ENCODE assay signal across 8 mouse cellular contexts in the genomic region with DNA sequence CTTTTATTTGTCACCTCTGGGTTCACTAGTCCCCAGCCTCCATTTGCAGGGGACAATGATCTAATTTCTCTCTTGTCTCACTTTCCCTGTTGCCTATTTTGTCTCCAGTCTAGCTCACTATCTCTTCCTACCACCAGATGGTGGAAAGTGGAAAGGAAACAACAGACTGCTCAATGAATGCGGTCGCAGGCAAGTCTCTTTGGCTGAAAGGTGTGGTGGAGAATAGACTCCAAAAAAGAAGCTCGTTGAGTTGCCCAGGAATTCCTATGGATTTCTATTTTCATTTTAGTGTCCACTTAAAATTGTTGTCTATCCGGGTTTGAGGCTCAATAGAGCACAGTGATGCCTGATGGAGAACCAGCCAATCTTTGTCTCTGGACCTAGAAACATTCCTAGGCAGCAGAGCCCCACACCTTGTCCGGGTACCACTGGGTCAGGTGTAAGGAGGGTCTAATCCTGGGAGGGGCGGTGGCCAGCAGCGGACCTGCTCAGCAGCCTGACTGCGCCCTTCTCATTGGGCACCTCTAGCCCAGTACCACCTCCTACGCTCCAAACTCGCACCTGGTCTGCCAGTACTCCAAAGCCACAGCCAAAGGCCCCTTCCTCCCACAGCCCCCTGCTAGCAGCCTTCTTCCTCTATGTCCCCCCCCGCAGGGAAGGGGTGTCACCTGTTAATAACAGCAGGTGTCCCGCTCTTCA. TPM values are rescaled to one million over a fixed set of nuclear protein-coding genes. Genes with fewer than 3 reads are reported as not detected.
DNase-seq lines count a peak whose midpoint lies in the region; ATAC-seq and TF ChIP-seq lines count a peak whose summit lies in the region.

No protein-coding gene starts in this region.

- no peak for DNase-seq in gastrocnemius, adult 2 months
- no peak for DNase-seq in gastrocnemius, postnatal 36 days
- peak; percentile 62 for DNase-seq in MN1 (ENCODE audit: low spot score)
- peak; percentile 2 for DNase-seq in embryo, embryonic 9.5 days (ENCODE audit: extremely low spot score)
- DNase-seq in left cerebral cortex, postnatal 14 days (ENCODE audit: low spot score in 2 of 2), result peak; percentile 39 to 45
- no peak for DNase-seq in midbrain, embryonic 11.5 days (ENCODE audit: low spot score, missing footprints)
- peak; percentile 24 for DNase-seq in thymus, postnatal 14 days

- ATAC-seq in hindbrain, embryonic 13.5 days (ENCODE audit: low FRiP score), result peak; percentile 73
- peak; percentile 65 for ATAC-seq in midbrain, embryonic 11.5 days (ENCODE audit: low FRiP score)

- H3K9ac ChIP-seq in hindbrain, embryonic 13.5 days, result peak overlapping the region; percentile 80
- no peak overlapping the region for H3K9ac ChIP-seq in midbrain, embryonic 11.5 days (ENCODE audit: low read length)

- intact Hi-C loops in gastrocnemius, adult 2 months (cut with DNase I), result loop anchor here (2.0 to 10.0 kb wide), 3 partner anchors 94 to 336 kb away; no protein-coding TSS in a partner anchor
- intact Hi-C loops in gastrocnemius, postnatal 36 days (cut with DNase I), result loop anchor here (5.0 to 10.0 kb wide), 2 partner anchors 128 to 336 kb away; no protein-coding TSS in a partner anchor
- intact Hi-C loops in left cerebral cortex, postnatal 14 days (cut with DNase I), result loop anchor here (2.0 to 10.0 kb wide), 5 partner anchors 128 to 488 kb away; no protein-coding TSS in a partner anchor

- H3K27me3 ChIP-seq in hindbrain, embryonic 13.5 days, result no peaks in the 10 kb centered on the region
- peaks cover 3% of the 10 kb centered on the region; the same call in 1 of the 2 replicates for H3K27me3 ChIP-seq in midbrain, embryonic 11.5 days (ENCODE audit: control insufficient read depth, insufficient read depth, low read length)

- peak overlapping the region; percentile 57 for H3K4me2 ChIP-seq in hindbrain, embryonic 13.5 days
- H3K4me2 ChIP-seq in midbrain, embryonic 11.5 days, result peak overlapping the region; percentile 56

- H3K36me3 ChIP-seq in hindbrain, embryonic 13.5 days, result no peaks in the 10 kb centered on the region
- no peaks in the 10 kb centered on the region for H3K36me3 ChIP-seq in midbrain, embryonic 11.5 days (ENCODE audit: control insufficient read depth, insufficient read depth, low read length)

- H3K4me1 ChIP-seq in hindbrain, embryonic 13.5 days (replicated peaks), result peaks cover 9% of the 10 kb centered on the region; the same call in 1 of the 2 replicates
- H3K4me1 ChIP-seq in midbrain, embryonic 11.5 days (ENCODE audit: control insufficient read depth, insufficient read depth, low read length), result peaks cover 2% of the 10 kb centered on the region; the same call in 1 of the 2 replicates

- H3K27ac ChIP-seq in gastrocnemius, adult 2 months, result no peak overlapping the region
- peak overlapping the region; percentile 48; the same call in 1 of the 2 replicates for H3K27ac ChIP-seq in hindbrain, embryonic 13.5 days
- no peak overlapping the region for H3K27ac ChIP-seq in midbrain, embryonic 11.5 days (ENCODE audit: low read depth, low read length)

- peak overlapping the region; percentile 82 for H3K4me3 ChIP-seq in gastrocnemius, adult 2 months
- peak overlapping the region; percentile 59 for H3K4me3 ChIP-seq in hindbrain, embryonic 13.5 days
- H3K4me3 ChIP-seq in midbrain, embryonic 11.5 days (ENCODE audit: low read depth, low read length), result peak overlapping the region; percentile 52

- H3K9me3 ChIP-seq in hindbrain, embryonic 13.5 days, result no peaks in the 10 kb centered on the region
- H3K9me3 ChIP-seq in midbrain, embryonic 11.5 days (ENCODE audit: control insufficient read depth, low read length), result no peaks in the 10 kb centered on the region

- WGBS in hindbrain, embryonic 13.5 days, result 24% methylated on average over 12 of the region's 12 CpGs
- 22% methylated on average over 12 of the region's 12 CpGs for WGBS in midbrain, embryonic 11.5 days

- TF ChIP-seq CTCF in gastrocnemius, adult 2 months (IDR thresholded peaks at IDR 0.05), result peak; percentile 53

RNA-seq across cellular contexts. Expression of a gene that starts 0.7 kb away (rescaled TPM):
- 10 to 100 TPM; 11.2 to 36.5 TPM for total RNA-seq in gastrocnemius, adult 2 months (2021)
- 10 to 100 TPM; 22.9 to 26.4 TPM for total RNA-seq in gastrocnemius, postnatal 36 days (2021)
- polyA plus RNA-seq in hindbrain, embryonic 13.5 days (2015; fragmentation: Nextera tagmentation; extraction: Ambion mirVana), result 45.4 and 46.4 TPM in 2 replicates
- 10 to 100 TPM; 49.4 to 59.4 TPM for total RNA-seq in left cerebral cortex, postnatal 14 days (2021)
- polyA plus RNA-seq in midbrain, embryonic 11.5 days (2014; fragmentation: Nextera tagmentation; extraction: Ambion mirVana), result 35.4 and 39.6 TPM in 2 replicates

Comparison
In these comparisons a context has a peak if more than half of its experiments do, and no peak if none do; other contexts are left out.
1. DNase-seq: peak in MN1 (single experiment), embryo, embryonic 9.5 days (single experiment), left cerebral cortex, postnatal 14 days (2 of 2) and thymus, postnatal 14 days (single experiment); none in gastrocnemius, adult 2 months (single experiment), gastrocnemius, postnatal 36 days (0 of 2) and midbrain, embryonic 11.5 days (single experiment).
2. Peak in every context shown above with its lines, with median percentiles within 50 percentile points of each other: H3K4me3 ChIP-seq.